Mouse (Mus musculus) ES-Bruce4 (cell line): ENCODE results near the gene Rapgef1.

Experiments
- CTCF ChIP-seq: IDR thresholded peaks from one replicate; pipeline ENCODE4 v1.8.1; 2011; ENCODE audit warnings: low read depth, low read length
- EP300 ChIP-seq: IDR thresholded peaks from 2 replicates; pipeline ENCODE4 v1.6.1; 2011; ENCODE audit warnings: low read depth, low read length; ENCODE audit not compliant: insufficient read depth
- POLR2A ChIP-seq: IDR thresholded peaks from one replicate; pipeline ENCODE4 v1.8.1; 2011; ENCODE audit warnings: low read length; ENCODE audit not compliant: insufficient read depth

DNA sequence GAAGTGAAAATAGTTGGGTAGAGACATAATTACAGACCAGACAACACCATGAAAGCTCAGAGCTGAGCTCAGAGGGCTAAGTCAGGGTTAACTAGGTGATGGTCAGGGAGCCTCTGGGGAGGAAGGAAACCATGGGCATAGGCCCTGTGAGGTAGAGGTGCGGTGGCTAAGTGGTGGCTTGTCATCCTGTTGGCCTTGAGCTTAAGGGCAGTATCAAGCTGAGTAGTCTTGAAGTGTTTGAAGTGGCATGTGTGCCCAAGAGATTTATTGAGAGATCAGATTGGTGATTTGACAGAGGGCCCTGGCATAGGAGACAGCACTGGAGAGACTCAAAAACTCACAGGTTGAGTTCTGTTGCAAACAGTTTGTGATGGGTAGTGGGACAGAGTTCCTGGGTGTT is 36.6 kb downstream of the Rapgef1 start:
- TF ChIP-seq CTCF (no peak), POLR2A (no peak), EP300 (no peak)
